Mouse (Mus musculus): ENCODE data around the gene Krtap3-2.
"Not testable (repeated sequence)": the region's sequence is repeated elsewhere in the genome, so short reads cannot be mapped to it uniquely, and the experiment has no call there.

The Krtap3-2 gene

DNA sequence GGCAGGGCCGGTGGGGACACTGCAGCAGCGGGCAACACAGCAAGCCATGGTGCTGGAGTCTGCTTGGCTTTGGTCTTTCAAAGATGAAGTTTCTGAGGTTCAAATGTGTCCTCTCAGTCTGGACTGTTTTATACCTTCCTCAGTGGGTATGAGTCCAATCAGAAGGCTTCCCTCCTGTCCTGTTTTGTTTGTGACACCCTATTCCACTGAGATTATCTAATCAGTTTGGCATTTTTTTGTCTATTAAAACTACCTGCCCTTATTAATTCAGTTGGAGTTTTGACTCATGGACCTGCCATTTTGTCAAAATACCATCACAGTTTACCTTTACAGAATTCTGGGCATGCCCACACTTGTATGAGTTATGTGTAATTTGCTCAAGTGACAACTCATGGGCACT lies at the start of gene Krtap3-2:
Gene Krtap3-2 (minus strand): TSS at position 101 of the 400 bp plus-strand sequence.
- DNase-seq = no peak

DNA sequence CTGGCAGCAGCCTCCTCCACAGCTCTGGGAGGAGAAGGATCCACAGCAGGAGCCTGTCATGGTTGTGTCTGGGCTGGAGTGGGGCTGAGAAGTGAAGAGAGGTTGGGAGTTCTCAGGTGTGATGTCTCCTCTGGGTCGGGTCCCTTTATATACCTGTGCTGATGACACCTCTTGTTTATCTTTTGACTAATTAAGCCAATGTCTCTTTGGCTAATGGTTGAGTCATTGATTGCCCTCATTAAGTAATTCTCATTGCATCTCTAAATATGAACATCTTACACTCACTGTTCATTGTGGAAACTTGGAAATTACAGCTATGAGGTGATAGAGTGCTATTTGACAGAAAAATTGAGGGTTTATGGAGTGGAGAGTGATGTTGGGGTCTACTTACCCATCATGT lies 46.6 kb upstream of the Krtap3-2 start, which contains the start of gene Gm11938:
Gene Gm11938 (minus strand): TSS at position 101 of the 400 bp plus-strand sequence.
- DNase-seq = not testable (repeated sequence)

DNA sequence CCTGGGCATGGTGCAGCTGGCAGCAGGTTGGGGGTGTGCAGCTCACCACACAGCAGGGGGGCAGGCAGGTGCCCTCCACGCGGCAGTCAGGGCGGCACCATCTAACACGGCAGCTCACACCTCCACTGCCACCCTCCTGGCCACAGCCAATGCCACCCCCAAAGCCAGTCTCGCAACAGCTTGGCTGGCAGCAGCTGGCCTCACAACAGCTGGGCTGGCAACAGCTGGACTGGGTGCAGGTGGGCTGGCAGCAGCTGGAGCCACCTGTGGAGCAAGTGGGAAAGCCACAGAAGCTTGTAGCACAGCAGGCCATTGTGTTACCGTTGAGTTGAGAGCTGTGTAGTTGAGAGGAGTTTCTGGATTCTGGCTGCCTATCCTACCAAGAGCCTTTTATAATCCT lies 41.1 kb upstream of the Krtap3-2 start, which contains the start of gene Krtap9-3:
Gene Krtap9-3 (minus strand): TSS at position 364 of the 400 bp plus-strand sequence.
- DNase-seq = not testable (repeated sequence)

DNA sequence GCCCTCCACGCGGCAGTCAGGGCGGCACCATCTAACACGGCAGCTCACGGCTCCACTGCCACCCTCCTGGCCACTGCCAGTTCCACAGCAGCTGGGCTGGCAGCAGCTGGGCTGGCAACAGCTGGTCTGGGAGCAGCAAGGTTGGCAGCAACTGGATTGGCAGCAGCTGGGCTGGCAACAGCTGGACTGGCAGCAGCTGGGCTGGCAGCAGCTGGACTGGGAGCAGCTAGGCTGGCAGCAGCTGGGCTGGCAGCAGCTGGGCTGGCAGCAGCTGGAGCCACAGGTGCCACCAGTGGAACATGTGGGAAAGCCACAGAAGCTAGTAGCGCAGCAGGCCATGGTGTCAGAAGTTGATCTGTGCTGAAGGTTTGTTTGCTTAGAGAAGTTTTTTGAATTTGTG lies 34.3 kb upstream of the Krtap3-2 start, which contains the start of gene Krtap1-3:
Gene Krtap1-3 (minus strand): TSS at position 359 of the 400 bp plus-strand sequence.
- DNase-seq = no peak

DNA sequence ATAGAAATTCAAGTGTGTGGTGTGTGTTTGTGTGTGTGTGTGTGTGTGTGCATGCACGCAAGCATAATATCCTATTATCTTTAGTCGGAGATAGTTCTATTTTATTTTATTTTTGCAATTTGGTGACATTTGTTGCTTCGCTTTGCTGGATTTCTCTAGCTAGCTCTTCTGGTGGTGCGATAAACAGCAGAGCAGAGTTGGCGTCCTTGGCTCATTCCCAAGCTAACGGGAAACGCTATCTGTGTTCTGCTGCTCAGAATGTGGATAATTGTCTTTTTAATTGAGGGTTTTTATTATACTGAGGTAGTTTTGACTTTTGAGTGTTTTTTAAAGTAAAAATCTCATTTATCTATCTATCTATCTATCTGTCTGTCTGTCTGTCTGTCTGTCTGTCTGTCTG lies 28.4 kb upstream of the Krtap3-2 start:
- no peak for DNase-seq

DNA sequence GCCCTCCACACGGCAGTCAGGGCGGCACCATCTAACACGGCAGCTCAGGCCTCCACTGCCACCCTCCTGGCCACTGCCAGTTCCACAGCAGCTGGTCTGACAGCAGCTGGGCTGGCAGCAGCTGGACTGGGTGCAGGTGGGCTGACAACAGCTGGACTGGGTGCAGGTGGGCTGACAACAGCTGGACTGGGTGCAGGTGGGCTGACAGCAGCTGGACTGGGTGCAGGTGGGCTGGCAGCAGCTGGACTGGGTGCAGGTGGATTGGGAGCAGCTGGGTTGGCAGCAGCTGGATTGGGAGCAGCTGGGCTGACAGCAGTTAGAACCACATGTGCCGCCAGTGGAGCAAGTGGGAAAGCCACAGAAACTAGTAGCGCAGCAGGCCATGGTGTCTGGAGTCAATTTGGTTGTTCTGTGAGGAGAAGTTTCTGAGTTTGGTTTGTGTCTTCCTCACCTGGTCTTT lies 26.6 kb upstream of the Krtap3-2 start, which contains the start of gene Krtap1-4:
Gene Krtap1-4 (minus strand): TSS at position 410 of the 460 bp plus-strand sequence.
- no peak for DNase-seq

GRCm38 (mm10) chr11:99581564-99581963 lies 24.9 kb upstream of the Krtap3-2 start:
- no peak for DNase-seq

DNA sequence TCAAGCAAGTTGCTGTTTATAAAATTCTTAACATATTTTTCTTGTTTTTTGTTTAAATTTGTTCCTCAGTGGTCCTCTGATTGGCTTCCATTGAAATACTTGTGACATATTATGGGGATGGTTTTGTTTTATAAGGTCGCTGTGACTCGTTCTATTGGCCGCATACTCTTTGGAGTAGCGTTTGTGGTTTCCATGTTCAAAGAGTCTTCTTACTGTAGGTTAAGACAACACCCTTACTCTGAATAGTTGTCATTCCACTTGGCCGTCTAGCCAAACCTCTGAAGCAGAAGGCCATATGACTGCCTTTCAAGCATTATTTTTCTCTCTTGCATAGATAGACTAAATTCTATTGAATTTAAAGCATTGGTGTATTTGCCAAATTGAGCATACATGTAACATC lies 24.4 kb upstream of the Krtap3-2 start:
- DNase-seq = no peak

GRCm38 (mm10) chr11:99580636-99581035 lies 24.0 kb upstream of the Krtap3-2 start, which contains the start of gene Krtap1-5:
Gene Krtap1-5 (minus strand): TSS chr11:99581016.
- DNase-seq = no peak

GRCm38 (mm10) chr11:99574106-99574505 lies 17.5 kb upstream of the Krtap3-2 start:
- DNase-seq = peak; percentile 11 to 16

DNA sequence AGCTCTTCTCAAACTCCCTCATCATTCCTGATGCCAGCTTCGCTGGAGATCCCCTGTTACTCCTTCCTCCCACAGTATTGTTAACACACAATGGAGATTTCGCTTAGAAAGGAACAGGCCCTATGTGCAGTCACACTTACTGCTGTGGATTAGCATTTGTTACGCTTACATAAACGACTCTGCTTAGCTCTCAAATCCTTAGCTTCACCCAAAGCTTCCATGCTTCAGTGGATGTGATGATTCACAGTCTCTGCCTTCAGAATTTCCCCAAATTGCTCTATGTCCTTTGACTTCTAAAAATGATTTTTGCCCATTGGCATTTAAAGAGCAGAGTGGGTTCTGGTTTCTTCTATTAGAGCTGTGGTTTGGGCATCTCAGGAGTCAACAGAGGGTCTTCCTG lies 16.5 kb upstream of the Krtap3-2 start:
- DNase-seq = no peak

GRCm38 (mm10) chr11:99566530-99566929 lies 9.9 kb upstream of the Krtap3-2 start, which contains the start of gene Krtap3-1:
Gene Krtap3-1 (minus strand): TSS chr11:99566630.
- no peak for DNase-seq

GRCm38 (mm10) chr11:99562580-99562979 lies 5.9 kb upstream of the Krtap3-2 start:
- DNase-seq = no peak

DNA sequence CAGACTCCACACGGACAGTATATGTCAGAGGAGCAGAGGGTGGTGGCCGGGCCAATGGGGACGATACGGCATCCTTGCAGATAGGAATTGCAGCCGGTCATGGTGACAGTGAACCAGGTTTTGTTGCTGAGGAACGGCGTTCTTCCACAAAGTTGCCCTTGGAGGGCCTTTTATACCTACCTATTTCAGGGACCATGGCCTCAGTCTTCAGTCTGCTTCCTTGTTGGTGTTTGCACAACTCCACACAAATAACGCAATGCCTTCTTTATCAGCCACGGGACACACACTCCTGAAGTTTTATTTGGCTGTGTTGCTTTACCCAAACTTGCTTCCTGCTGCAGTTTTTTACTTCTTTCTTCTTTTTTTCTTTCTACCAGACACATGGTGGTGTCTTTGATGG lies 2.7 kb upstream of the Krtap3-2 start, which contains the start of gene Gm11939:
Gene Gm11939 (minus strand): TSS at position 101 of the 400 bp plus-strand sequence.
- no peak for DNase-seq

- DNase-seq = no peak
Measured at GRCm38 (mm10) chr11:99557976-99558745, 1.5 kb upstream of the Krtap3-2 start.

GRCm38 (mm10) chr11:99556195-99556594 lies 458 bp downstream of the Krtap3-2 start:
- no peak for DNase-seq

- DNase-seq = no peak
Measured at GRCm38 (mm10) chr11:99550765-99551164, 5.9 kb downstream of the Krtap3-2 start, which contains the start of gene Krtap3-3. Gene Krtap3-3 (minus strand): TSS chr11:99550865.

- DNase-seq = no peak
Measured at GRCm38 (mm10) chr11:99547892-99548291, 8.8 kb downstream of the Krtap3-2 start.

DNA sequence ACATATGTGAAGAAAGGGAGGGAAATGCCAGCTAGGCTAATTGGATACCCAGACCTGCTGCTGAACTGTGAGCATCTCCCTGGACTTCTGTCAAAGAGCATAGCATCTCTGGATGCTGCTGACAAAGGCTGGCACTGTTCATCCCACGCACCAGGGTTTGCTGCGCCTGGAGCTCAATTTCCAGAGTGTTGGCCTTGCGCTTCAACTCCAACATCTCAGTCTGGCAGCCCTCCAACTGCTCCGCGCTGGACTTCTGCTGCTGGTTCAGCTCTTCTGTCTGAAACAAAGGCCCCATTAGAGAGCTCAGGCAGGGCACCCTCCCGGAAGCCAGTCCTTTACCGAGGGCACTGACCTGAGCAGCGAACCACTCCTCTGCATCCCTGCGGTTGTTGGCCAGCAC lies 16.9 kb downstream of the Krtap3-2 start:
- no peak for DNase-seq

DNA sequence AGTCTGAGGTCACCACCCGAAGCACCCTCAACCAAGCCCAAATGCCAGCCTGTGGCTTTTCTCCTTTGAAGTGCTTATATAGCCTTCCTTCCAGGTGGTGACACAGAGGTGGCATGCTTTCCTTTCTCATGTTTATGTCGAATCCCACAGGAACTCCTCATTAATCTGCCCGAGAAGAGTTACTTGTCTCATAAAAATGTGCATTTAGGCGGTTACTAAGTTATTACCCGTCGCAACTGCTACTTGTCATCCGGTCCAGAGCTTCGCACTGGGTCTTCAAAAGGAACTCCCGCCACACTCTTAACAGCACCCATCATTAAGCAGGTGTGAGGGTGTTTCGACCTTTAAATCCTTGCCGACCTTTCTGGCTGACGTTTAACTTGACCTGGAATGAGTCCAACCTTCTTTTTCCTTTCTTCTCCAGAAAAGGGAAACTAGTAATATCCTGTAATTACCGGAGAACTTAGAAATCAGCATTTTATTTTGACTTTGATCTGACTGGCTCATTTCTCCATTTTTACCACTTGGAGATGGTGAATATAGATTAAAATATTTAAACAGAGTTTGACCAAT lies 35.3 kb downstream of the Krtap3-2 start, which contains the start of gene Krt39:
Gene Krt39 (minus strand): TSS at position 51 of the 573 bp plus-strand sequence.
- DNase-seq = no peak

GRCm38 (mm10) chr11:99514098-99514497 lies 42.6 kb downstream of the Krtap3-2 start:
- no peak for DNase-seq
